Mouse (Mus musculus) layer of hippocampus, postnatal 10 days (tissue): ENCODE data around the gene Abhd13. TPM values are rescaled to one million over a fixed set of nuclear protein-coding genes. Genes with fewer than 3 reads are reported as not detected.
A peak's percentile ranks its signal among the peaks of the same experiment; 100 is the strongest.

Source experiments
- DNase-seq, 2 experiments: peaks; one replicate each; pipeline ENCODE4 v3.0.0; 2021; ENCODE audit warnings: low spot score in 2 of 2
- long read RNA-seq: library from polyadenylated mRNA; stranded (forward); transcript quantifications from one replicate; pipeline ENCODE4 v2.0.0, GENCODE M21; 2023
- total RNA-seq, 2 experiments: library from RNA; stranded (reverse); gene quantifications; 2 replicates each; pipeline ENCODE4 v1.2.3; 2021

The Abhd13 gene
- total RNA-seq = 10 to 100 TPM; 29.4 TPM
- long read RNA-seq, full-length matches to known transcripts = 16 of 20 reads
- long read RNA-seq, partial matches to known transcripts = 0 of 20 reads
- long read RNA-seq, other reads (novel, unspliced or antisense) = 4 of 20 reads

DNA sequence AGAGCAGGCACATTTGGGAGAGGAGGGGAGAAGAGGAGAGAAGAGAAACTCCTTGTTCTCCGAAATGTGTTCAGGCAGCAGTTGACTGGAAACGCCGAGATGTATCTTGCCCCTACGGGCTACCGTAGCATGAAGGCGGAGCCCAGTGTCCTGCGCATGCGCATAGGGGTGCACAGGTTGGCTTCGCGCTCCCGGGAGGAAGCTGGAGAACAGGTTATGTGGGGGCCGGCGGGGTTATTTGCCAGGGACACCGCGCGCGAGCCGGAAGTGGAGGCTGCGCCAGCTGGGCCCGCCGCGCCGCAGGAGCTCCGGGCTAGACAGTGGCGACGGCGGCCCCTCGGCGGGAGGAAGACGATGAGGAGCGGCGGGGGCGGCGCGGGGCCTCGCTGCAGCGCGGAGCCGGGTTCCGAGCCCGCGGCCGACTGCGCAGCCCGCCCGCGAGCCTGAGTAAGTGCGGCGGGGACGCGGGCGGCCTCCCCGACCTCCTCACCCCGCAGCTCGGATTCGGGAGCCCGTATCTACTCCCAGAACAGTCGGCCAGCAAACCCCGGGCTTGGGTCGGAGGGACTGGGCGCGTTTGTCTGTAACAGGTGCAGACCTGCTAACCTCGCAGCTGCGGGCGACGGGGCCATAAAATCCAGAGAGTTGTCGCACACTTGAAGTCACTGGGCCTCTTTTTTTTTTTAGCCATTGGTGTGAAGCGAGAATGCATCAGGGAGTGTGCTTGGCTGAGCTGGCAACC is at the start of gene Abhd13, which contains the start of gene Lig4:
Gene Abhd13, plus strand, starts transcription at position 135 of the 742 bp plus-strand sequence.
Gene Lig4, minus strand, starts transcription at position 114 of the 742 bp plus-strand sequence.
- peak; percentile 99 for DNase-seq

DNA sequence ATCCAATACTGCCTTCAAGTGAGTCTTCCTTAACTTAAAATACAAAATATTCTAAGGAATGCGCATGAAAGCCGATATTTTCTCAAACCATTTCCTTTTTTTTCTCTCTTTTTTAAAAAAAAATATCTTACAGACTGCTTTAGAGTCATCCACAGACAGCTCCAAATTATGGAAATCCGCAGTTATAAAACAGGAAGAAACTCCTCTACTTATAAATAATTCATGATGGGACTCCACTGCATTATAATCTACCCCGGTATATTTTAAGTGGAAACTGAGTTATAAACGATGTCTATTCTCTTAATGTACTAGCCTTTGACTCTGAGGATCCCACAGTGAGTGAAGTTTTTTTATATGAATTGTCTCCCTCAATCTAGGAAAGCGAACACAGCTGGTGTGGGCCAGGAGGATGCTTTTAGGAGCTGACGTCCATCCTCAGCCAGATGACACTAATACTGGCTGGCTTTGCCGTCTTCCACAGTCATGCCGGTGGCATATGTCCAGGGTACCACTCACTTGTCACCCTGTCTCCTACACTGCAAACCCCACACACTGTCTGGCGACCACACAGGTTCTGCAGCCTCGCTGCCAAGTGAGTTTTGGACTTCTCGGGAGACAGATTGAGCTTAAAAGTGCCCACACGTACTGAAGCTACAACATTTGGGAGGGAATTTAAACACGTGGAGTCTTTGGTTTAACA is 47.6 kb upstream of the Abhd13 start:
- peak; percentile 13 to 35 for DNase-seq

DNA sequence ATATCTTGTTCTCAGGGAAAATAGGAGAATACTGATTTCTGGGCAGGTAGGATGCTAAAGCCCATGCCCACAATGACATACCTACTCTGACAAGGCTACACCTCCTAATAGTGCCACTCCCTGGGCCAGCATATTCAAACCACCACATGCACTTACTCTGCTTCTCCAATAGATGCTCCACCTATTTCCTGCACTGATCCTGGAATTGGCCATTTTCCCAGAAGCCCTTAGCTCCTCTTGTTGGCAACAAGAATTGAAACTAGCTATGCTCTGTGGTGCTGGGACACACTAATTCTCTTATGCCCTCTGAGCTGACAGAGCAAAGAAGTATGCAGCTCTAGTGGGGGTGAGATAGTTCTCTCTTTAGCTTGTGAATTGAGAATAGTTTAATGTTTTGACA is 44.8 kb upstream of the Abhd13 start:
- no peak for DNase-seq

DNA sequence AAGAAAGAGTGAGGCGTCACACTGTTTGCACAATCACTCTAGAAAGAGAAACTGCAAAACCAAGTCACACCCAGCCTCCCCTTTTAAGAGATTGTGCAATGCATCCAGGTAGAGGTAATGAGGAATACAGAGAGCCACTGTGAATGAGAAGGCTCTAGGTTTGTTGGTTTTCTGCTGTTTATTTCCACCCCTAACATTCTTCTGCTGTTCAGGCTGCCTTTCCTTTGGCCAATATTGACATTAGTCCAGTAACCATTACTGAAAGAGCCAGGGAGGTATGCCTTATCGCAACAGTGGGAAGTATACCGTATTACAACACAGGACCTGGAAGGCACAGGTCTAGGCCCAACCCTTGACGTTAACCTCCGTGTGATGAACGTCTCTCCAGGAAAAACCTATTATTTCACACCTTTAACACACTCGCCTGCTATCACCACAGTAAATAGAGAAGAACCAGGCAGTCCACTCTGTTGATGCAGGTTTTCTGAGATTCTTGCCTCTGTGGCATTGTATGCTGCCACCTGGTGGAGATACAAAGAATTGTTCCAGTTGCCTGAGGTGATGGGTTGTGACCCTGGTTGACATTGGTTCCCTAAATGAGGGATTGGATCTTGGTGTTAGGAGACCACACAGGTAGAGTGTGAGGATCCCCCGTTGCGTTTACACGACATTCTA is 42.5 kb upstream of the Abhd13 start:
- DNase-seq = peak; percentile 52 to 59

DNA sequence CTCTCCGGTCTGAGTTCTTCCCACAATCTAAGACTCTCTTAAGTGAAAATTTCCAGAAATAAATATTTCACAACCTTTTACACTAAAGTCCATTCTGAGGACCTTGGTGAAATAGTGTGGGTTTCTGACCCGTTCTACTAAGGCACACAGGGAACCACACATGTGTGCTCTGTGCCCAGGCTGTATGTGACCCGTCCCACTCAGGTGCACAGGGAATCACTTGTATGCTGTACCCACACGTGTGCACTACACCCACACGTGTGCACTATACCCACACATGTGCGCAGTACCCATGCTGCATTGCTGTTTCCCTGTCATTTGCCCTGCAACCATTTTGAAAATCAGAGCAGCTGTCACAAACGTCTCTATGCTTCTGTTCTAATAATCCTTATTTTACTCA is 41.9 kb upstream of the Abhd13 start:
- DNase-seq = no peak

DNA sequence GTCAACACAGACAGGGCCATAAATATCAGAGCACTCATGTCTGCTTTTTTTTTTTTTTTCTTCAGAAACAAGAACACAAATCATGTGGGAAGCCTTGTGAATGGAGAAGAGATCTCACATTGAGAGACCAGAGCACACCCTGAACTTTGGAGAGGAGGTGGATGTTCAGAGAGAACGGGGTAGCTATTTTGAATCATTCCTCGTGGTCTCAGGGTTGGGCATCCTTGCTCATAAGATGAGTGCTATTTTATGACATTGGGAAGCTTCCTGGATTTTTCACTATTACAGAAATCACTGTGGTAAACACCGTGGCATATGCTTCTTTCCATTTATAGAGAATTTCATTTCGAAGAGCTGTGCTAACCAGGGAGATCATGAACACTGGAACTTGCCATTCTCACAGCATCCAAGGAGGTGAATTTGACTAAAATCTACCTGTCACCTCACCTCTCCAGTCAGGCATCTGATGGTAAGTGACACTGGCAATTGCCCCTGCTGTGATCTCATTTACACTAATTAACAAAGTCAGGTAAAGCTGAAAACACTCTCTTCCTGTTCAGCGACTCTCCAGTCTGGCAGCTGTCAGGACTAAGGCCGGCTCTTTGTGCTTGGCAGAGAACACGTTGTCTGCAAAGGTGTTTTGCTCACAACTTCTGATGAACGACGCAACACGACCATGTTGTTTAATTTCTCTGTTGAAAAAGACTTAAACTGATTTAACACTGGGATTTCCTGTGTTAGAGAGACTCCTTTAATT is 28.2 kb upstream of the Abhd13 start:
- DNase-seq = no peak

DNA sequence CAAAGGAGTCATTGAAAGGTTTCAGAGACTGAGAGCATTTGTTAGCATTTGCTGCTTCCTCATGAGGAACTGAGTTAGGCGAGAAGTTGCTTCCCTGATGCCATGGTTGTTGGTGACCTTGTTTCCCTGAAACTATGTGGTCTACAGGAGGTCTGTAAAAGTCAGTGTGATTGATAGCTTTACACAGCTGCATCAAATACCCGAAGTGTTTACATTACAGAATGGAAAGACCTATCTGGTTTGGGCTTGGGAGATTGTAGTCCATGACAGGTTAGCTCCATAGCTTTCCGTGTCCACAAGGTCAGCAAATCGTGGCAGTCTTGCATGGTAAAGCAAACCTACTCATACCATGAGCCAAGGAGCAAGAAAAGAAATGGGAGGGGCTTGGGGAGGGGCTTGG is 19.2 kb upstream of the Abhd13 start:
- no peak for DNase-seq

DNA sequence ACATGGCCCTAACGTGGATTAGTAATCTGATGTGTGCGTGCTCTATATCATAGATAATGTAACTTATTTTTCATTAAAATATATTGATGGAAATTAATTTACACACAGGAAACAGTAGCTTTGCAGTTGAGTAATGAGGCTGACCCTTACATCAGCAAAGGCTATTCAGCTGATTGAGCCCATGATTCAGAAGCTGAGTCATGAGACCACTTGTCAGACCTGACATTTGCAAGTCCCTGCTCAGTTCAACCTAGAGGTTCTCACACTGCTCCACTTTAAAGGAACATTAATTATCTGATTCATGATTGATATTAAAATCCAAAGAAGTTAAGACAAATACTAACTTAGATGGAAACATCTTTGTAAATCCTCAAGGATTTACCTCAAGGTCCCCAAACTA is 17.6 kb upstream of the Abhd13 start:
- DNase-seq = no peak

DNA sequence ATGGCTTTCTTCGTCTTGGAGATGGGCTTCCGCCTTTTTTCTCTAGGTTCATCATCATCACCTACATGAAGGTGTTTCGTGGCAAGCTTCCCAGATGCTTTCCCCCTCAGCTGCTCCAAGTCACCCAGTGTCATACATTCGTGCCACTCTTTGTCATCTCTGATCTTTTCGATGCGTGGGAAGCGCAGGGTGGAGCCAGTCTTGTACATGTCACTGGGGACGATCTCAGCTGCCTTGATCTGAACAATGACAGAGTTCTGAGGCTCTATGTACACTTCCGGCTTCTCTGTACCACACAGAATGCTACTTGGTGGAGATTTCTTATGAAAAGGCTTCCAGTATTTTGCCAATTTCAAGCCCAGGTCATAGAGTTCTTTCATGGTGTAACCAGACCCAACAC is 5.6 kb upstream of the Abhd13 start:
- no peak for DNase-seq

DNA sequence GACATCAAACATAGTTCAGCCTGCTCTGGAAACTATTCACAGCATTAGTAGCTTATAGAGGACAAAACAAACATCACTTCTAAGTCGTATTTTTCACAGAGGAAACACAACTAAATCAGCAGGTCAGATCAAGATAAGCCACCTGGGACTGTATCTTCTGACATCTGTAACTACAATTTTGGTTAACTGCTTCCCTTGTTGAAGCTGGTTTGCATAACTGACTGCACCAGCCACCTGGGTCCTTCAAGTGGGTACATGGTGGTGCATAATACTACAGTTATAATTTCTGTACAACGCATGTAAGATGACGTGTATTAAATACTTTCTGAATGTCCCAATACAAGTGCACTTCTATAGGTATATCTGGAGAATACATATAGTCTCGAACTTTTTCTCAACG is 2.2 kb upstream of the Abhd13 start:
- no peak for DNase-seq

DNA sequence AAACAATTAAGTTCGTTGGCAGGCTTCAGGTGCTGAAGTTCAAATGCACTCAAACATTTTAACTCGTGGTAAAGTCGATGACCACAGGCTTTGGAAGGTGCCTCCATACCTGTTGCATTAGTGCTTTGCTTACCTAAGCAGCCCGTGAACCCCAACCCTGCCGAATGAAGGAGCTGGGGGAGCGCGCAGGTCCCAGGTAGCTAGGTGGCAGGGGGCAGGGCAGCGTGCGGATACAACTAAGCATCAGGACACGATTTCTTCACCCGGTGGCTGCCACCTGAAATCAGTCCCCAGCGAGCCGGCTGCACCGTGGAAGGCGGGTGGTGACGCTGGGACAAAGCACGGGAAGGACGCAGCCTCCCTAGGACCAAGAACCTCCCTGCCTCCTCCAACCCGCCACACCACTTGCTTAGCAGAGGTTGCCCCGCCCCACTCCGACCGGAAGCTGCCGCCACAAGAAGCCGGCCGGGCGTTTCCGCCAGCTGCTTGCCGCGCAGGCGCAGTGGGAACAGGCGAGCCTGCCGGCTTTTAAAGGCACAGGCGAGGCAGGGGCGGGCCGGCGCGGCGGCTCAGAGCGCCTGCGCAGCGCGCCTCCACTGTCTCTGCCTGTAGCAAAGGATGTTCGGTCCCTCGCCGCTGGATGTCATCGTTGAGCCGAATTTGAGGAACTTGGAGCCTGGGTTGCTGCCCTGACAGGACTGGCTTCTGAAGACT is 1.5 kb upstream of the Abhd13 start:
- DNase-seq = peak; percentile 97 to 99

DNA sequence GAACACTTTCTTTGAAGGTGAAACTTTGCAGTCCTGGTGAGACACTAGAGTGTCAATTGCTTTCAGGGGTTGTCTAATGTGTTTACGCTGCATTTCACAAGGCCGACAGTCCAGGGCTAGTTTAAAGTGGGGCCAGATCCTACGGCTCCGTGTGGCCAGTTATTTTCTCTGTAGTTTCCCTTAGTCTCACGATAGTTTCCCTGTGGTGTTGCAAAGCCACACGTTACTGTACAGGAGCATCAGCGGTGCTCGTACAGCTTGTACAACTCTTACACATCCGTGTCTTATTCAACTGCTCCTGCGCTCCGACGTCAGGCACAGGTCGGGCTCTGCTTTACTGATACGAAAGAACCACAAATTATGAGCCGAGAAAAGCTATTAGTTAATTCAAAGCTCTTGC is 491 bp upstream of the Abhd13 start:
- DNase-seq = no peak

DNA sequence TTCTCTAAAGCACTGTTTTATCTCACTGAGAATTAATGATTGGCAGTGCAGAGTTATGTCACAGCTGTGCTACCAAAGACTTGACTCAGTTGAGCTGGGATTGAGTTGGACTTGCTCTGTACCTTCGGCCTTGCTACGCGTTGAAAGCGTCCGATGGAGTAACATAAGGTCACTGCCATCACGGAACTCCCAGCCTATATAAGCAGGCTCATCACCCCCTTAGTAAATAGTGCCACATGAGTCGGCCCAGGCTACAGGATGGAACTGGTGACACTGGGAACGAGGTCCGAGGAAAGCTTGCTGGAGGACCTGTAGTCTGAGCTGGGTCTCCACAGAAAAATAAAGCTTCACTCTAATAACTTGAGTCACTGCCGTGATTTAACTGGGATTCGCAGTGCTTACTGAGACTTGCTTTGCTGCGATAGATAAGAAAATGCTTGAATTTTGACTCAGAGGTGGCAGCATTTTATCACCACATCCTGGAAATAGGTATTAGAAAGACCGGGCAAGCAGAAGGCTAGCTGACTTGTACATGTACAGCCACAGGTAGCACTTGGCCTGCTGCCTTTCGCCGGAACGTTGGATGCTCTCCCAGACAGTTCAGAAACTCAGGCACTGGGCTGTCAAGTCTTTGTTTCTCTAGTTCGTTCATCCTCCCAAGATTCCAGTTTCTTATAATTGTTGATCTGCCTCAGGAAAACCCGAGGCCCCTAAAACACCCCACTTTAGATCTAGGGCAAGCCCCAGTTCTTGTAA is 1.1 kb downstream of the Abhd13 start:
- peak in 1 of 2 experiments; percentile 5 for DNase-seq

DNA sequence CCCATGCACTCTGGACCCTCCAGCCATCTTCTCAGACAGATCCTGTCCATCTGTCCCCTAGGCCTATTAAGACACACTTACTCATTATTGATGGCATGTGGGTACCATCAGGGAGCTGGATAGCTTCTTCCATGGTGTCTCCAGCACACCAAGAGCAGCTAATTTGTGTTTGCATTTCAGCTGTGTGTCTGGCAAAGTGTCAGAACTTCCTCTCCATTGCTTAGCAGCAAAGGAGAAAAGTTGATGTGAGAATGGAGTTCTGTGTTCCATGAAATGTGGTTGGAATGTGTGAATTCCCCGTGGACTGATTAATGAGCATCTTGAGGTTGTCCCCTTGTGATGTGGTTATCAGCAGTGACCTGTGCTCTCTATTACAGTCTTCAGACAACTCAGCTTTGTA is 2.2 kb downstream of the Abhd13 start:
- no peak for DNase-seq

DNA sequence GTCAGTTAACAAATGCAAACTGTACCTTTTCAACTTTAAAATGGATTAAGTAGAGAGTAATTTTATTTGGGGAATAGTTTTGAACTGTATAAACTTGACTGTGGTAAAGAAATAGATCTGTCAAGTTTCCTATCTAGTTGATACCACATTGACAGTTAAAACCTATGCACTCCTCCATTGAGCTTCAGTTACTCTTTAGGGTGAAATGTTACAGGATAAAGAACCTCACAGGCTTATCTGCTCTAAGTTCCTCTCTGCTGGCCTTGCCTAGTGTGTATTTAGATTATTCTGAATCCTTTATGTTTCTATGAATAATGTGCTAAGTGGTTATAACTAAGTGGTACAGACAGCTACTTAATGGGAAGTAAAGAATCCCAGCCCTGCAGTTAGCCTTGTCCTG is 2.7 kb downstream of the Abhd13 start:
- DNase-seq = no peak

DNA sequence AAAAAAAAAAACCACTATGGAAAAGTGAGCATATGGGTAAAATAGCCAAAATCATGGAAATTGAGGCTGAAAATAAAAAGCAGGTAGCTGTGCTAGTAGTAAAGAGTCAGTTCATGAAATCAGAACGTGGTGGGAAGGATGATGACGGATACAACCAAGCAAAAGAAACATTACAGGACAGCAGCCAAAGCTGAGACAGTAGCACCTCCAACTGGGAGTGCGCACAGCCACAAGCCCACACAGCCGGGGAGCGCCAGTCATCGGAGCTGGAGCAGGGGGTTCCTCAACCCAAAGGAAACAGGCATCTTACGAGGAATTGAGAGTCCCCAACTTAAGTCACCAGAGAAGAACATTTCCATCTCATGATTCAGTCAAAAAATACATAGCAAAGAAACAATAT is 26.6 kb downstream of the Abhd13 start:
- no peak for DNase-seq

DNA sequence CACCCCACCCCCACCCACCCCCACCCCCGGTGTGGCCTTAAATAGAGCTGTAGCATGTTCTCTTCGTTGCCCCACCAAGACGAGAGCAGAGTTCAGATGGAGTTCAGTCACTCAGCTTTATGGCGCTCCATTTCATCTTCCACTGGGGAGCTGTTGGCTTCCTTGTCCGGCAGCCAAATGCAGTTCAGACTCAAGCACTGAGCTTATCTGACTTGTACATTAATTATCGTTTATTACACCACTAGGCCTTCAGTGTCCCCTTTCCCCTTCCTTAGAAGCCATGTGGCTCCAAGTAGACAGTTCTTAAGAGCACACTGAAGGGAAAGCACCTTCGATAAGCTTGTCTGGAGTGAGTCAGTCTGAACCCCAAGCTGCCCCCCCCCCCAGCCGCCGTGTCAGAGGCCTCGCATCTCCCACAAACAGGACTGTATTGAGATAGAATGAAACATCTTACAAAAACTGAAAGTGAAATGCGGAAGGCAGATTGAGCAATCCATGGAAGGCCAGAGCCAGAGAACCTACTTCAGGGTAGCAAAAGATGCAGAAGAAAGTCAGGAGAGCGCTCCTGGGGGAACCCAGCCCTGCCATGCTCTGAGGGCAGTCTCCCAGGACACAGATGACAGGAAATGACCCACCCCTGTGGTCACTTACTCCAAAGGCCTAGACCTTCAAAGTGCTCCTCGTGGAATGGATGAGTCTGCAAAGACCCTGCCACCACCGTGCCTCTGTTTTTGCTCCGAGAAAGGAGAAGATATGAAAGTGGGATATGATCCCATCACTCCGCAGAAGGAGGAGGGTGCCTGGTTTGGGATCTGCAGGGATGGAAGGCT is 28.9 kb downstream of the Abhd13 start, which contains the start of gene Tnfsf13b:
Gene Tnfsf13b, plus strand, starts transcription at position 312 of the 830 bp plus-strand sequence.
- no peak for DNase-seq

DNA sequence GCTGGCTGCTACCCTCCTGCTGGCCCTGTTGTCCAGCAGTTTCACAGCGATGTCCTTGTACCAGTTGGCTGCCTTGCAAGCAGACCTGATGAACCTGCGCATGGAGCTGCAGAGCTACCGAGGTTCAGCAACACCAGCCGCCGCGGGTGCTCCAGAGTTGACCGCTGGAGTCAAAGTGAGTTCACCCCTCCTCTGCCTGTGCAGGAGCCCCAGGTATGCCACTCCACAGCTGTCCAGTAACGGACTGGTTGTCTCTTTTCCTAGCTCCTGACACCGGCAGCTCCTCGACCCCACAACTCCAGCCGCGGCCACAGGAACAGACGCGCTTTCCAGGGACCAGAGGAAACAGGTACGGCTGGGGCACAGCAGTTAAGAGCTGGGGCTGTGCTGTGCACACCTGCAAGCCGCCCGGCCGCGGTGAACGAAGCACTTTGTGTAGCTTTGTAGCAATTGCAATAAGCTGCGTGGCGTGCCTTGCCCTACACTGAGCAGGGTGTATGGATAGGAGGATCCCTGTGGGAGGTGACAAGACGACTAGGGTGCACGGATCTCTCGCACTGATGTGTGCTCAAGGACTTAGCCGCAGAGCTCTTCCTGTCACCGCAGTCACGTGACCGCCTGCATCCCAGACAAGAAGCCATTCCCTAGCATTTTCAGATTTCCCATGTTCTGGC is 29.6 kb downstream of the Abhd13 start:
- peak; percentile 22 to 29 for DNase-seq
